Mouse (Mus musculus): Measurements from ENCODE around the gene Cmtm8.

- TF ChIP-seq TAL1 (IDR thresholded peaks at IDR 0.05; ENCODE audit: low read length) (no peak), GATA1 (IDR thresholded peaks at IDR 0.05; ENCODE audit: low read length) (no peak)
Observed at GRCm38 (mm10) chr9:114797329-114798004, 46.5 kb downstream of the Cmtm8 start.

Measured in erythroblast, embryonic 14.5 days (primary cell).